Mouse (Mus musculus): Measurements from ENCODE around the gene Dmrt3. TPM values are rescaled to one million over a fixed set of nuclear protein-coding genes. Genes with fewer than 3 reads are reported as not detected.

The Dmrt3 gene
- polyA plus RNA-seq, 1 experiment = 0.06 TPM

GRCm38 (mm10) chr19:25610411-25611111, 460 bp downstream of the Dmrt3 start:
- Histone ChIP-seq H3K4me3 (no peak overlapping the region), H3K79me2 (ENCODE audit: control insufficient read depth, insufficient read depth) (no peaks in the 10 kb centered on the region)
- TF ChIP-seq MYOG (IDR thresholded peaks at IDR 0.05; ENCODE audit: control insufficient read depth in 1 of 3, insufficient read depth in 1 of 3, insufficient read length in 2 of 3, low read depth in 2 of 3) = peak in 2 of 3 experiments; percentile 17 to 59
- TF ChIP-seq MYOD1 (IDR thresholded peaks at IDR 0.05; ENCODE audit: control insufficient read depth in 1 of 3, insufficient read length in 2 of 3, low read depth in 2 of 3) = peak in 2 of 3 experiments; percentile 81 to 88
- no peak for TF ChIP-seq E2F4 (IDR thresholded peaks at IDR 0.05; ENCODE audit: insufficient read depth)

DNA sequence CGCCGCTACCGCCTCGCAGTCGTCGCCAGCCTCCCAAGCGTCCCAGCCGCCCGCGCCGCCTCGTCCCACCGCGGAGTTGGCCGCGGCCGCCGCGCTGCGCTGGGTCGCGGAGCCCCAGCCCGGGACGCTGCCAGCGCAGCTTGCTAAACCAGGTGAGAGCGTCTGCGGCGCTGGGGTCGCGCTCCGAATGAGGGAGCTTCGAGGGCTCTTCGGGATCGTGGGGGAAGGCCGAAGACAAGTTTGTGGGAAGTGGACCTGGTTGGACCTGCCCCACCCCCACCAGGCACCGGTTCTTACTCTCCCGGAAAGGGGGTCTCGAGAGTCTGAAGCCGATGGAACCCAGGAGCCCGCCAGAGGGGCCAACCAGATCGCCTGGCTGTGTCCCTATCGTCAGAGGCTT, 1.0 kb downstream of the Dmrt3 start:
- Histone ChIP-seq H3K36me3 (ENCODE audit: control insufficient read depth, insufficient read depth) (no peaks in the 10 kb centered on the region), H3K79me2 (ENCODE audit: control insufficient read depth, insufficient read depth) (no peaks in the 10 kb centered on the region), H3K4me3 (no peak overlapping the region), H3K27me3 (ENCODE audit: control insufficient read depth, insufficient read depth, insufficient read length) (peaks cover 47% of the 10 kb centered on the region), H3K4me2 (ENCODE audit: low read depth) (no peak overlapping the region), H3ac (ENCODE audit: control insufficient read depth, insufficient read length) (no peak overlapping the region)
- TF ChIP-seq TCF3 (IDR thresholded peaks at IDR 0.05; ENCODE audit: insufficient read length, low read depth) (no peak), REST (IDR thresholded peaks at IDR 0.05; ENCODE audit: insufficient read depth, insufficient read length) (no peak), USF1 (IDR thresholded peaks at IDR 0.05; ENCODE audit: low read depth) (no peak), CEBPB (IDR thresholded peaks at IDR 0.05; ENCODE audit: insufficient read depth, poor library complexity, severe bottlenecking) (no peak), MAX (IDR thresholded peaks at IDR 0.05; ENCODE audit: low read depth) (no peak), E2F4 (IDR thresholded peaks at IDR 0.05; ENCODE audit: insufficient read depth) (no peak), MYOD1 (IDR thresholded peaks at IDR 0.05; ENCODE audit: control insufficient read depth in 1 of 3, insufficient read length in 2 of 3, low read depth in 2 of 3) (no peak), POLR2A (IDR thresholded peaks at IDR 0.05; ENCODE audit: insufficient read length, low read depth) (no peak)

More at GRCm38 (mm10) chr19:25610411-25611111, 460 bp downstream of the Dmrt3 start:
- no peak overlapping the region for H3ac ChIP-seq (ENCODE audit: control insufficient read depth, insufficient read length)
- peaks cover 53% of the 10 kb centered on the region for H3K27me3 ChIP-seq (ENCODE audit: control insufficient read depth, insufficient read depth, insufficient read length)
- no peaks in the 10 kb centered on the region for H3K36me3 ChIP-seq (ENCODE audit: control insufficient read depth, insufficient read depth)
- peak overlapping the region; percentile 42 for H3K4me2 ChIP-seq (ENCODE audit: low read depth)

- H3K4me2 ChIP-seq (ENCODE audit: low read depth) = no peak overlapping the region
- H3K4me3 ChIP-seq = no peak overlapping the region
- TF ChIP-seq POLR2A (IDR thresholded peaks at IDR 0.05; ENCODE audit: insufficient read length, low read depth) (no peak), SRF (IDR thresholded peaks at IDR 0.05; ENCODE audit: control insufficient read depth, insufficient read length, low read depth) (no peak), MYOD1 (IDR thresholded peaks at IDR 0.05; ENCODE audit: control insufficient read depth in 1 of 3, insufficient read length in 2 of 3, low read depth in 2 of 3) (no peak), REST (IDR thresholded peaks at IDR 0.05; ENCODE audit: insufficient read depth, insufficient read length) (no peak), USF1 (IDR thresholded peaks at IDR 0.05; ENCODE audit: low read depth) (no peak), MYOG (IDR thresholded peaks at IDR 0.05; ENCODE audit: control insufficient read depth in 1 of 3, insufficient read depth in 1 of 3, insufficient read length in 2 of 3, low read depth in 2 of 3) (no peak), CEBPB (IDR thresholded peaks at IDR 0.05; ENCODE audit: insufficient read depth, poor library complexity, severe bottlenecking) (no peak), E2F4 (IDR thresholded peaks at IDR 0.05; ENCODE audit: insufficient read depth) (no peak), TCF12 (IDR thresholded peaks at IDR 0.05; ENCODE audit: insufficient read depth, poor library complexity, severe bottlenecking) (no peak), TCF3 (IDR thresholded peaks at IDR 0.05; ENCODE audit: insufficient read length, low read depth) (no peak), POLR2AphosphoS2 (IDR thresholded peaks at IDR 0.05; ENCODE audit: insufficient read length, low read depth) (no peak), MAX (IDR thresholded peaks at IDR 0.05; ENCODE audit: low read depth) (no peak)
- H3K27me3 ChIP-seq (ENCODE audit: control insufficient read depth, insufficient read depth, insufficient read length) = peaks cover 43% of the 10 kb centered on the region
- H3K79me2 ChIP-seq (ENCODE audit: control insufficient read depth, insufficient read depth) = no peaks in the 10 kb centered on the region
- no peaks in the 10 kb centered on the region for H3K36me3 ChIP-seq (ENCODE audit: control insufficient read depth, insufficient read depth)
- H3ac ChIP-seq (ENCODE audit: control insufficient read depth, insufficient read length) = no peak overlapping the region
Measured at GRCm38 (mm10) chr19:25611876-25612805, 2.0 kb downstream of the Dmrt3 start.

GRCm38 (mm10) chr19:25612806-25613295, 2.8 kb downstream of the Dmrt3 start:
- no peaks in the 10 kb centered on the region for H3K79me2 ChIP-seq (ENCODE audit: control insufficient read depth, insufficient read depth)
- no peak overlapping the region for H3K4me3 ChIP-seq
- TF ChIP-seq MYOD1 (IDR thresholded peaks at IDR 0.05; ENCODE audit: control insufficient read depth in 1 of 3, insufficient read length in 2 of 3, low read depth in 2 of 3) (no peak), MAX (IDR thresholded peaks at IDR 0.05; ENCODE audit: low read depth) (no peak), REST (IDR thresholded peaks at IDR 0.05; ENCODE audit: insufficient read depth, insufficient read length) (no peak), CEBPB (IDR thresholded peaks at IDR 0.05; ENCODE audit: insufficient read depth, poor library complexity, severe bottlenecking) (no peak), E2F4 (IDR thresholded peaks at IDR 0.05; ENCODE audit: insufficient read depth) (no peak), POLR2A (IDR thresholded peaks at IDR 0.05; ENCODE audit: insufficient read length, low read depth) (no peak), TCF12 (IDR thresholded peaks at IDR 0.05; ENCODE audit: insufficient read depth, poor library complexity, severe bottlenecking) (no peak), POLR2AphosphoS2 (IDR thresholded peaks at IDR 0.05; ENCODE audit: insufficient read length, low read depth) (no peak), TCF3 (IDR thresholded peaks at IDR 0.05; ENCODE audit: insufficient read length, low read depth) (no peak), MYOG (IDR thresholded peaks at IDR 0.05; ENCODE audit: control insufficient read depth in 1 of 3, insufficient read depth in 1 of 3, insufficient read length in 2 of 3, low read depth in 2 of 3) (no peak), SRF (IDR thresholded peaks at IDR 0.05; ENCODE audit: control insufficient read depth, insufficient read length, low read depth) (no peak), USF1 (IDR thresholded peaks at IDR 0.05; ENCODE audit: low read depth) (no peak)
- peaks cover 39% of the 10 kb centered on the region for H3K27me3 ChIP-seq (ENCODE audit: control insufficient read depth, insufficient read depth, insufficient read length)
- H3K36me3 ChIP-seq (ENCODE audit: control insufficient read depth, insufficient read depth) = no peaks in the 10 kb centered on the region
- H3K4me2 ChIP-seq (ENCODE audit: low read depth) = no peak overlapping the region
- no peak overlapping the region for H3ac ChIP-seq (ENCODE audit: control insufficient read depth, insufficient read length)

Data from myocyte (in vitro differentiated cells).